Mouse (Mus musculus) lung, adult 2 months (tissue): ENCODE results near the gene Cd3g. TPM values are rescaled to one million over a fixed set of nuclear protein-coding genes. Genes with fewer than 3 reads are reported as not detected.
A peak's percentile ranks its signal among the peaks of the same experiment; 100 is the strongest.
"Not testable (repeated sequence)": the region's sequence is repeated elsewhere in the genome, so short reads cannot be mapped to it uniquely, and the experiment has no call there.

Experiments
- DNase-seq: peaks from one replicate; pipeline ENCODE4 v3.0.0; 2022
- H3K4me1 ChIP-seq: fragments of 200-500 bp; 2 replicates; pipeline ENCODE4 v1.6.1; 2011; ENCODE audit warnings: low read length; ENCODE audit not compliant: control insufficient read depth, insufficient read depth
- H3K4me3 ChIP-seq: fragments of 200-500 bp; replicated peaks from 2 replicates; pipeline ENCODE3; 2011; ENCODE audit warnings: low read depth, mild to moderate bottlenecking, control low read depth, low read length; ENCODE audit errors: extremely low read depth
- CTCF ChIP-seq: fragments of 200-500 bp; IDR thresholded peaks from 2 replicates; pipeline ENCODE4 v1.5.1; 2011; ENCODE audit warnings: mild to moderate bottlenecking, low read length, control low read depth; ENCODE audit not compliant: insufficient read depth
- POLR2A ChIP-seq: fragments of 200-500 bp; IDR thresholded peaks from 2 replicates; pipeline ENCODE4 v1.6.1; 2011; ENCODE audit warnings: low read depth, mild to moderate bottlenecking, control low read depth, low read length, borderline replicate concordance; ENCODE audit errors: extremely low read depth
- WGBS: fragments of 180-500 bp; shearing (Covaris S2); methylation state at CpG from one replicate; pipeline ENCODE4 v1.1.7; 2018; 5-methylcytosine and 5-hydroxymethylcytosine counted together
- polyA plus RNA-seq: library from polyadenylated mRNA; depleted of rRNA; stranded (reverse); fragments of >200 nt; gene quantifications from 2 replicates; pipeline ENCODE4 v1.2.3, GENCODE M21; 2012

Cd3g gene
- polyA plus RNA-seq, 1 experiment, result 2.3 TPM

- Histone ChIP-seq H3K4me1 (no peaks in the 10 kb centered on the region), H3K4me3 (no peak overlapping the region)
- 48% methylated on average over 6 of the region's 6 CpGs for WGBS
- no peak for DNase-seq
- TF ChIP-seq CTCF (no peak), POLR2A (no peak)
These were observed 2.4 kb downstream of the Cd3g start for GRCm38 (mm10) chr9:44977813-44978212.

GRCm38 (mm10) chr9:44969450-44969849 is 10.8 kb downstream of the Cd3g start:
- no peak for DNase-seq
- WGBS, result 44% methylated on average over 1 of the region's 1 CpGs
- Histone ChIP-seq H3K4me1 (0 out of 2 replicates have a peak, but pooled peaks cover 3% of the 10 kb centered on the region), H3K4me3 (no peak overlapping the region)
- TF ChIP-seq POLR2A (no peak), CTCF (no peak)

- not testable (repeated sequence) for DNase-seq, H3K4me3 ChIP-seq, H3K4me1 ChIP-seq
- 84% methylated on average over 5 of the region's 5 CpGs for WGBS
These were observed 12.5 kb downstream of the Cd3g start for GRCm38 (mm10) chr9:44967763-44968162.

- 0 out of 2 replicates have a peak, but pooled peaks cover 3% of the 10 kb centered on the region for H3K4me1 ChIP-seq
- TF ChIP-seq POLR2A, result no peak
- TF ChIP-seq CTCF, result peak; percentile 63
- H3K4me3 ChIP-seq, result no peak overlapping the region
- DNase-seq, result peak; percentile 64
- 24% methylated on average over 3 of the region's 3 CpGs for WGBS
These were observed 13.4 kb downstream of the Cd3g start for GRCm38 (mm10) chr9:44966815-44967242.

- Histone ChIP-seq H3K4me1 (0 out of 2 replicates have a peak, but pooled peaks cover 3% of the 10 kb centered on the region), H3K4me3 (peak overlapping the region; percentile 73)
- WGBS, result 13% methylated on average over 10 of the region's 10 CpGs
- TF ChIP-seq POLR2A (no peak), CTCF (no peak)
- no peak for DNase-seq
These were observed 14.3 kb downstream of the Cd3g start for GRCm38 (mm10) chr9:44965833-44966466.

GRCm38 (mm10) chr9:44965126-44965832 is 15.0 kb downstream of the Cd3g start, which contains the start of gene Ube4a:
TSS of gene Ube4a (minus strand) at chr9:44965600.
- H3K4me1 ChIP-seq, result 0 out of 2 replicates have a peak, but pooled peaks cover 3% of the 10 kb centered on the region
- under 1% methylated on average over 39 of the region's 39 CpGs for WGBS
- H3K4me3 ChIP-seq, result peak within 1 kb of the TSS; percentile 99
- peak; percentile 100 for DNase-seq
- TF ChIP-seq POLR2A (peak; percentile 93), CTCF (no peak)

- no peaks in the 10 kb centered on the region for H3K4me1 ChIP-seq
- H3K4me3 ChIP-seq, result no peak overlapping the region
- DNase-seq, result no peak
- no peak for TF ChIP-seq POLR2A
- no peak for TF ChIP-seq CTCF
- 90% methylated on average over 3 of the region's 3 CpGs for WGBS
These were observed 25.8 kb downstream of the Cd3g start for GRCm38 (mm10) chr9:44954432-44954831.

- Histone ChIP-seq H3K4me1 (no peaks in the 10 kb centered on the region), H3K4me3 (no peak overlapping the region)
- WGBS, result 91% methylated on average over 5 of the region's 5 CpGs
- TF ChIP-seq CTCF (no peak), POLR2A (no peak)
- DNase-seq, result no peak
These were observed 32.4 kb downstream of the Cd3g start for GRCm38 (mm10) chr9:44947836-44948235.

GRCm38 (mm10) chr9:44946185-44946695 is 34.0 kb downstream of the Cd3g start:
- DNase-seq, result no peak
- TF ChIP-seq CTCF, result no peak
- TF ChIP-seq POLR2A, result no peak
- Histone ChIP-seq H3K4me1 (no peaks in the 10 kb centered on the region), H3K4me3 (no peak overlapping the region)
- 78% methylated on average over 7 of the region's 7 CpGs for WGBS
